Mouse (Mus musculus): ENCODE data around the gene Epb41l2. TPM values are rescaled to one million over a fixed set of nuclear protein-coding genes. Genes with fewer than 3 reads are reported as not detected.

Gene Epb41l2
- polyA plus RNA-seq (2011; ENCODE audit: insufficient read depth, insufficient read length, low read depth, missing spikeins): 181 and 182 TPM in 2 replicates

GRCm38 (mm10) chr10:25359208-25359958, at the start of gene Epb41l2:
Gene Epb41l2, plus strand, starts transcription at chr10:25359798.
- H3K36me3 ChIP-seq (ENCODE audit: control insufficient read depth, insufficient read depth, low read length, poor library complexity, severe bottlenecking): no peaks in the 10 kb centered on the region
- H3K9me3 ChIP-seq (replicated peaks; ENCODE audit: control insufficient read depth, insufficient read depth, low read length, poor library complexity, severe bottlenecking): no peaks in the 10 kb centered on the region
- H3K4me1 ChIP-seq (ENCODE audit: control insufficient read depth, insufficient read depth, low read length): peaks cover 3% of the 10 kb centered on the region
- TF ChIP-seq EP300 (IDR thresholded peaks at IDR 0.05; ENCODE audit: insufficient read depth, low read depth, low read length) (no peak), CTCF (IDR thresholded peaks at IDR 0.05; ENCODE audit: low read depth, low read length) (no peak), POLR2A (IDR thresholded peaks at IDR 0.05; ENCODE audit: insufficient read depth, low read length) (peak; percentile 35)
- peak within 1 kb of the TSS; percentile 56; the same call in 1 of the 2 replicates for H3K27ac ChIP-seq (ENCODE audit: insufficient read depth, low read length)
- H3K4me3 ChIP-seq (ENCODE audit: low read depth, low read length): peak within 1 kb of the TSS; percentile 92
- peak within 1 kb of the TSS; percentile 91 for H3K9ac ChIP-seq (ENCODE audit: low read depth, poor library complexity, severe bottlenecking)
- no peaks in the 10 kb centered on the region for H3K27me3 ChIP-seq (ENCODE audit: control insufficient read depth, insufficient read depth, low read length, poor library complexity, severe bottlenecking)

- TF ChIP-seq CTCF (IDR thresholded peaks at IDR 0.05; ENCODE audit: low read depth, low read length) (no peak), EP300 (IDR thresholded peaks at IDR 0.05; ENCODE audit: insufficient read depth, low read depth, low read length) (no peak), POLR2A (IDR thresholded peaks at IDR 0.05; ENCODE audit: insufficient read depth, low read length) (no peak)
- Histone ChIP-seq H3K9me3 (replicated peaks; ENCODE audit: control insufficient read depth, insufficient read depth, low read length, poor library complexity, severe bottlenecking) (no peaks in the 10 kb centered on the region), H3K27ac (ENCODE audit: insufficient read depth, low read length) (no peak overlapping the region), H3K4me1 (ENCODE audit: control insufficient read depth, insufficient read depth, low read length) (peaks cover 5% of the 10 kb centered on the region), H3K9ac (ENCODE audit: low read depth, poor library complexity, severe bottlenecking) (no peak overlapping the region), H3K4me3 (ENCODE audit: low read depth, low read length) (no peak overlapping the region), H3K36me3 (ENCODE audit: control insufficient read depth, insufficient read depth, low read length, poor library complexity, severe bottlenecking) (no peaks in the 10 kb centered on the region), H3K27me3 (ENCODE audit: control insufficient read depth, insufficient read depth, low read length, poor library complexity, severe bottlenecking) (no peaks in the 10 kb centered on the region)
Observed at GRCm38 (mm10) chr10:25309996-25310395, 49.6 kb upstream of the Epb41l2 start.

GRCm38 (mm10) chr10:25310736-25311135, 48.9 kb upstream of the Epb41l2 start:
- no peak overlapping the region for H3K4me3 ChIP-seq (ENCODE audit: low read depth, low read length)
- no peaks in the 10 kb centered on the region for H3K27me3 ChIP-seq (ENCODE audit: control insufficient read depth, insufficient read depth, low read length, poor library complexity, severe bottlenecking)
- H3K27ac ChIP-seq (ENCODE audit: insufficient read depth, low read length): no peak overlapping the region
- no peak for TF ChIP-seq POLR2A (IDR thresholded peaks at IDR 0.05; ENCODE audit: insufficient read depth, low read length)
- TF ChIP-seq CTCF (IDR thresholded peaks at IDR 0.05; ENCODE audit: low read depth, low read length): no peak
- TF ChIP-seq EP300 (IDR thresholded peaks at IDR 0.05; ENCODE audit: insufficient read depth, low read depth, low read length): no peak
- no peaks in the 10 kb centered on the region for H3K9me3 ChIP-seq (replicated peaks; ENCODE audit: control insufficient read depth, insufficient read depth, low read length, poor library complexity, severe bottlenecking)
- no peaks in the 10 kb centered on the region for H3K36me3 ChIP-seq (ENCODE audit: control insufficient read depth, insufficient read depth, low read length, poor library complexity, severe bottlenecking)
- H3K9ac ChIP-seq (ENCODE audit: low read depth, poor library complexity, severe bottlenecking): no peak overlapping the region
- H3K4me1 ChIP-seq (ENCODE audit: control insufficient read depth, insufficient read depth, low read length): peaks cover 10% of the 10 kb centered on the region

GRCm38 (mm10) chr10:25311554-25312212, 47.9 kb upstream of the Epb41l2 start:
- no peak for TF ChIP-seq POLR2A (IDR thresholded peaks at IDR 0.05; ENCODE audit: insufficient read depth, low read length)
- no peak for TF ChIP-seq EP300 (IDR thresholded peaks at IDR 0.05; ENCODE audit: insufficient read depth, low read depth, low read length)
- TF ChIP-seq CTCF (IDR thresholded peaks at IDR 0.05; ENCODE audit: low read depth, low read length): no peak
- no peaks in the 10 kb centered on the region for H3K36me3 ChIP-seq (ENCODE audit: control insufficient read depth, insufficient read depth, low read length, poor library complexity, severe bottlenecking)

GRCm38 (mm10) chr10:25313856-25314584, 45.6 kb upstream of the Epb41l2 start:
- no peak overlapping the region for H3K4me3 ChIP-seq (ENCODE audit: low read depth, low read length)
- TF ChIP-seq CTCF (IDR thresholded peaks at IDR 0.05; ENCODE audit: low read depth, low read length) (no peak), EP300 (IDR thresholded peaks at IDR 0.05; ENCODE audit: insufficient read depth, low read depth, low read length) (peak; percentile 92), POLR2A (IDR thresholded peaks at IDR 0.05; ENCODE audit: insufficient read depth, low read length) (no peak)
- H3K36me3 ChIP-seq (ENCODE audit: control insufficient read depth, insufficient read depth, low read length, poor library complexity, severe bottlenecking): no peaks in the 10 kb centered on the region
- H3K27me3 ChIP-seq (ENCODE audit: control insufficient read depth, insufficient read depth, low read length, poor library complexity, severe bottlenecking): no peaks in the 10 kb centered on the region
- H3K27ac ChIP-seq (ENCODE audit: insufficient read depth, low read length): peak overlapping the region; percentile 95
- H3K4me1 ChIP-seq (ENCODE audit: control insufficient read depth, insufficient read depth, low read length): peaks cover 12% of the 10 kb centered on the region
- H3K9me3 ChIP-seq (replicated peaks; ENCODE audit: control insufficient read depth, insufficient read depth, low read length, poor library complexity, severe bottlenecking): no peaks in the 10 kb centered on the region
- H3K9ac ChIP-seq (ENCODE audit: low read depth, poor library complexity, severe bottlenecking): no peak overlapping the region

More at GRCm38 (mm10) chr10:25311554-25312212, 47.9 kb upstream of the Epb41l2 start:
- Histone ChIP-seq H3K4me1 (ENCODE audit: control insufficient read depth, insufficient read depth, low read length) (peaks cover 12% of the 10 kb centered on the region), H3K9ac (ENCODE audit: low read depth, poor library complexity, severe bottlenecking) (no peak overlapping the region), H3K27ac (ENCODE audit: insufficient read depth, low read length) (peak overlapping the region; percentile 62), H3K27me3 (ENCODE audit: control insufficient read depth, insufficient read depth, low read length, poor library complexity, severe bottlenecking) (no peaks in the 10 kb centered on the region), H3K9me3 (replicated peaks; ENCODE audit: control insufficient read depth, insufficient read depth, low read length, poor library complexity, severe bottlenecking) (no peaks in the 10 kb centered on the region), H3K4me3 (ENCODE audit: low read depth, low read length) (no peak overlapping the region)

All from ES-Bruce4 (cell line).